Mouse (Mus musculus): Measurements from ENCODE around the gene Mtmr12.

GRCm38 (mm10) chr15:12271340-12271739, 66.5 kb downstream of the Mtmr12 start:
- no peak for TF ChIP-seq POLR2A (IDR thresholded peaks at IDR 0.05; ENCODE audit: borderline replicate concordance, control insufficient read depth, low read depth, low read length)
- no peak for TF ChIP-seq CTCF (IDR thresholded peaks at IDR 0.05; ENCODE audit: control insufficient read depth, insufficient read depth, low read length)

Data from bone marrow, adult 2 months (tissue).